Mouse (Mus musculus) CD8-positive naive resting alpha-beta T cell, adult 2 months (primary cell): Measurements from ENCODE around the gene Mfap3.
"Not testable (repeated sequence)": the region's sequence is repeated elsewhere in the genome, so short reads cannot be mapped to it uniquely, and the experiment has no call there.

ENCODE experiments used
- DNase-seq, 2 experiments: peaks; one replicate each; pipeline ENCODE4 v3.0.0; 2022; ENCODE audit warnings: low read depth in 2 of 2, low spot score in 2 of 2

The Mfap3 gene

GRCm38 (mm10) chr11:57527506-57527905, 9.0 kb downstream of the Mfap3 start:
- DNase-seq: no peak

DNA sequence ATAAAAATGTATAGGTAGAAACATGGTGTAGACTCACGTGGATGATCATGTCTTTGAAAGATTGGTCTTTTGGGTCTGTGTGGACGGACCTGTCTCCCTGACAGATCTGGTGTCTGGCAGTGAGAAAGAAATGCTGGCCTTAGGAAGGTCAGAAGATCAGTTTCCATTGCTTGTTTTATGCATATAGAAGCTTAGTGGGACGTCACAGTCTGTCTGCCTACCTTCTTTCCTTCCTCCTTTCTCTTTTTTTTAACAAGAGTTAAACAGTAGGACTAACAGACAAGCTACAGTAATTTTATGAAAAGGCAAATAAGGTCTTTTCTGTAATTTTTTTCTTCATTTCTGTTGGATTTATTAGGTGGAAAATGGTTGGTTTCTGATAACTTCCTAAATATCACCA, 10.6 kb downstream of the Mfap3 start:
- DNase-seq: no peak

GRCm38 (mm10) chr11:57531300-57531950, 13.0 kb downstream of the Mfap3 start:
- DNase-seq: no peak

GRCm38 (mm10) chr11:57532306-57532705, 13.8 kb downstream of the Mfap3 start:
- DNase-seq: no peak

DNA sequence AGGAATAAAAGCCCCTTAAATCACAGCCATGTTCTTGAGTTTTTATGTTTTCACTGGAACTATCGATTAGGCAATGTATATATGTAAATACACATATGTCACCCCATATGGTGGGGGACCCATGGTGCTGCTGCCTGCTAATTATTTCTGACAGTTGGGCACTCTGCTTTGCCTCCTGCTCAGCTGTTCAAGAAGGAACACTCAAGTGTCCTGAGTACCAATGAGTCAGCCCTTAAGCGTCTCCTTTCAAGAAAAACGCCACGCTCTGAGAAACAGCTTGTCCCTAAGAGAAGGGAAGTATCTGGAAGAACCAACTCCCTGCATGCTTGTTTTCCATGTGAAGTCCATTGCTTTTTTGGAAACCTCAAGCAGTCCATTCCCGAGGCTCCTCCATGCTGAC, 17.4 kb downstream of the Mfap3 start:
- DNase-seq: no peak

- no peak for DNase-seq
Measured at GRCm38 (mm10) chr11:57539841-57540418, 21.5 kb downstream of the Mfap3 start.

GRCm38 (mm10) chr11:57540681-57541080, 22.2 kb downstream of the Mfap3 start:
- DNase-seq: no peak

DNA sequence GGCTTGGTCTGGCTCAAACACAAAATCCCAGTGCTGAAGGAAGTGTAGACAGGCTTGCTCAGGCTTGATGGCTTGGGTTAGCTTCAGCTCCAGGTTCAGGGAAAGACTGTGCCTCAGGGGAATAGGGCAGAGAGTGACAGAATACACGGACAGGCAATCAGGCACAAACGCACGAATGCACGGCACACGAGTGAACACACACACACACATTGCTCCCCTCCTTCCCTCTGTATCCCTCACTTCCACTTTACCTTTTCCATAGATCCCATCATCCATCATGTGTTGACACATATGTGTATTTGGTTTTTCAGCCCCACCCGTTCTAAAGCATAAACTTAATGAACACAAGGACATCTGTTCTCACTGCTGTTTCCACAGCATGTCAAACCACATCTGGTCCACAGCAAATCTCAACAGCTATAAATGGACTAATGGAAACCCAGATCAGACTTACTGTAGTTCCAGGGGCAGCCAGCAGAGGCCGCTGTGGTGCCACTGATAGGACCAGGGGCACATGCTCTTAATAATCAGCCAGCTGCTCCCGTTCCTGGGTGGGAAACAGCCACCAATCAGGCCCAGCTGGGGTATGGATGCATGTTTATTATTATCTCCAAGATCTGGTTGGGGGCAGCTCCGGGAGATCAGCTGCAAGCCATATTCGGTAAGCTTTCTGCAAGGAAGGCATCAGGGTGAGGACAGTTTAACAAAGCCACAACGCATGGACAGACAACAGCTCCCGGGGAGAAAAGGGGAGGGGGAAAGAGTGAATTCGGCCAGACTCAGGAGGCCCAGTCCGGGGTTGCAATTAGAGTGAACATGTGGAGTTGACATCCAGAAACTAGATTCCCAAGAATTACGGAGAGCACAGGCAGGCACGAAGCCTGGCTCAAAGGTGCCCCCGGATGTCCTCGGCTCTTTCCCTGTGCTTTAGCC, 30.4 kb downstream of the Mfap3 start:
- peak; percentile 62 to 75 for DNase-seq

DNA sequence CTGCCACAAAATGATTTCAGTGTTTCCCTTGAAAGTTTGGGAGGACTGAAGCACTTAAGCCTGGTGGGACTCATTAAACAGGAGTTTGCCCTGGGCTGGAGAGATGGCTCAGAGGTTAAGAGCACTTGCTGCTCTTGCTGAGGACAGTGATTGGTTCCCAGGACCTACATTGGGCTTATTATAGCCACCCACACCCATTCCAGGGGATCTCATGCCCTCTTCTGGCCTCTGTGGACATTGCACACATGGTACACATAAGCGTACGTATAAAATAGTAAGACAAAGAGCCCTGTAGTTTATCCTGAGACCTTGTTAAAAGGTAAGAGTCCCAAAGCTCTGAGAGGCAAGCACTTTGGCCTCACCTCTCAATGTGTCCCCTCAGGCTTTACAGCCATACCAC, 31.8 kb downstream of the Mfap3 start:
- no peak for DNase-seq

- no peak for DNase-seq
Measured at GRCm38 (mm10) chr11:57551016-57551415, 32.6 kb downstream of the Mfap3 start.

DNA sequence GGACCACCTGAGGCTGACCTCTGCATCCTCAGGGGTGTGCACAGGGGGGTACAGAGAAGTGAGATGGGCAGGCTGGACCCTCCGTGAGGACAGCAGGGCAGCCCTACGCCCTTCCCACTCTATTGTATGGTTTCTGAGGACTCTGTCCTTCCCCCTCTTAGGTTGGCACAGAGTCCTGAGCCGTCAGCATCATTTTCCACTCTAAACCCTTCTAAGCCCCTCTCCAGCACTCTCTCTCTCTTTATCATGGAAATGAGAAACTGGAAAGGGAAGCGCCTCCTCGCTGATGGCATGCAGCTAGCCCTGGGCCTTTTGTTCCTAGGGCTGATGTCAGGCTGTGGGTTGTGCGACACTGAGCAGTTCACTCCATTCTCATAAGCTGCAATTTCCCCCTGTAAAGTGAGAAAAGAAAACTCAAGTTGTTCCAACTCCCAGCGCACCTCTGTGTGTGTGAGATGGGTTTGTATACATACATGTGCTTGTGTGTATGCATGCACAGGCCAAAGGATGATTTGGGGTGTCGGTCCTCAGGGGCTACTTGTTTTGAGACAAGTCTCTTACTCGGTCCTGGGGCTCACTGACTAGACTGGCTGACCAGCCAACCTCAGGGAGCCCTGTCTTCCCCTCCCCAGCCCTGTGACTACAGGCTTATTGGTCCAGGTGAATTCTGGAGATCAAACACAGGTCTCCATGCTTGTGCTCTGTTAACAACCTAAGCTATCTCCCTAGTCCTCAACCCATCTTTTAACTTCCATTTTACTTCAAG, 34.7 kb downstream of the Mfap3 start:
- DNase-seq: no peak

DNA sequence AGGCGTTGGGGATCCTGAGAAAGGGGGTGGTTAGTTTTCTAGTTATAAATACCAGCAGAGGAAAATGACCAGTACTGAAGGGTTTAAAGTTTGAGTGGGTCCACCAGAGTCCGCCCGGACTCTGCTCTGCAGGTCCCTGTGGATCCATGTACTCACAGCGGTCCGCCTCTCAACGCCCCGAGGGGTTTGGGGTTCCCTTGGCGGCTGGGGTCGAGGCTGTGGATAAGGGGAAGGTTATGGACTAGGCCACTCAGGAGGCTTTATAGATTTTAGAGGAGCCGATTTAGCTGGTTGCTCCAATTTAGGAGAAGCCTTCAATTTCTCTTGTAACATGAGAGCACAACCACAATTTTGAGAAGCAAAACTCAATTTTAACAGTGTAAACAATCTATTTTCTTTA, 39.5 kb downstream of the Mfap3 start:
- not testable (repeated sequence) for DNase-seq

DNA sequence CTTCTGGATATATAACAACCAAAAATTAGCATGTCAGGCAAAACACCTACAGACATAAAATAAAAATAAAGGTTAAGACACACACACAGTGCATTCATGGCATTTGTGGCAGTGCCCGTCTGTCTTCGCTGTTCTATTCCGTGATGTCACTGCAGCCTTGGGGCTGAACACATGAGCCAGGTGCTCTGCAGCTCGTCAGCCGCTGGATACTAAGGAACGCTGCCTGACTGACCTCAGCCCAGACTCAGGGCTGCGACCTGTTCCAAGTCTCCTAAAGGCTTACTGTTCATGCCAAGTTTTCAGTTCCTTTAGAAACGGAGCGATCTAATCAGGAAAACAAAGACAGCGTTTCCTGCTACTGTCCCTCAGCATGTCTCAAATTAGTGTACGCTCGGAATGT, 46.1 kb downstream of the Mfap3 start:
- DNase-seq: no peak

- no peak for DNase-seq
Measured at GRCm38 (mm10) chr11:57566091-57567035, 47.9 kb downstream of the Mfap3 start.

DNA sequence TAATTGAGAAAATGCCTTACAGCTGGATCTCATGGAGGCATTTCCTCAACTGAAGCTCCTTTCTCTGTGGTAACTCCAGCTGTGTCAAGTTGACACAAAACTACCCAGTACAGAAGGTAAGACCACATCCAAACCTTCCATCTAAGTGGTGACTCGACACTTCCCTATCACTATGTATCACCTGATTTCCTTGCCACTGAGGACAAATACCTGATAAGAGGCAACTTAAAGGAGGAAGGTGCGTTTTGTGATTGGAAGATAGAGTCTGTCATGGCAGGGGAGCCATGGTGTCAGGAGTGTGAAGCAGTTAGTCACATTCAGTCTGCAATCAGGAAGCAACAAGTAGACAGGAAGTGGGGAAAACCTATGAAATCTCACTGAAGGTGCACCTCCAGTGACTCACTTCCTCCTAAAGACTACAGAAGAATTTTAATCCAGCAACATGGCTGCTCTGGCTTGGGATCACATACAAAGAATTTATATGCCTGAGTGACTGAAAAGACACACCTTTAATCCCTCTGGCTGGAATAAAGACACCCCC, 50.6 kb downstream of the Mfap3 start:
- DNase-seq: no peak

DNA sequence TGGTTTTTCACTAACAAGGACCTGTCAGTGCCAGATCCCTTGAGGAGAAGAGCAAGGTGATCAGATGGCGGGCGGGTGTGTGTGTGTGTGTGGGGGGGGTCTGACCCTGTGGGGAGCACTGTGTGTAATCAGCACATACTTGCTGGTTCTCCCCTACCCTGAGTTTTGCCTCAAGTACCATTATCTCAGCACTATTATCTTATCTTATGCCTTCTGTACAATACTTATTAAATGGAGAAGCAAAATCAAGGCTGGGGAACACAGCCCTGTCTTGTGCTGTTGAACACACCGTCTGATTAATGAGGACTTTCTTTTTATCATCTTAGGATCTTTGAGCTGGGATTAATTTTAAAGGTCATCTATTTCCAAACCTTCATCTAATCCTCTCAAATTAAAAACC, 52.6 kb downstream of the Mfap3 start:
- no peak for DNase-seq

GRCm38 (mm10) chr11:57573686-57574274, 55.3 kb downstream of the Mfap3 start:
- DNase-seq: peak in 1 of 2 experiments; percentile 8

DNA sequence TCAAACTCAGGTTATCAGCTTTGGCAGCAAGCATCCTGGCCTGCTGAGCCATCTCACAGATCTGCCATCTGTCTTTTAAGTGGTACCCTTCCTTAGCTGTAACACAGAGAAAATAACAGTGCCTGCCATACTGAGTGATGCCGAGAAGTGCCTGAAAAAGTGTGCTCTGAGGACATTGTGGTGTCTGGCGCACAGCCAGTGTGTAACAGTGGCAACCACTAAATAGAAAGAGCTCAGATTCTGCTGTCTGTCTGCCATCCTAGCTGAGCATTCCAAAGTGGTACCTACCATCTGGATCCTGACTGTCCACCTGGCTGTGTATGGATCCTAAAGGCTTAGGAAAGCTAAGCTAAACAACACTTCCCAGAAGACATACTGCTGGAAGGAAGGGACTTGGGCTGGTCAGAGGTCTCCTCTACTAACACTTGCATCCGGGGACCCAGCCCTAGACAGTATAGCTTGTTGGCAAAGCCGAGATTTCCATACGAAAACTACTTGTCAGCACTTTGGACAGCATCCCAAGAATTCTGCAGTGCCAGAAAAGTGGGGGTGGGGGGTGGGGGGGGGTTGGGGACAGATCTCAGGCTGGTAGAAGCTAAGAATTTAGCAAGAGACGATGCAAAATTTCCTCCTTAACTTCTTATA, 58.5 kb downstream of the Mfap3 start:
- no peak for DNase-seq
